ENCODE assay signal across 15 mouse cellular contexts in the genomic region with DNA sequence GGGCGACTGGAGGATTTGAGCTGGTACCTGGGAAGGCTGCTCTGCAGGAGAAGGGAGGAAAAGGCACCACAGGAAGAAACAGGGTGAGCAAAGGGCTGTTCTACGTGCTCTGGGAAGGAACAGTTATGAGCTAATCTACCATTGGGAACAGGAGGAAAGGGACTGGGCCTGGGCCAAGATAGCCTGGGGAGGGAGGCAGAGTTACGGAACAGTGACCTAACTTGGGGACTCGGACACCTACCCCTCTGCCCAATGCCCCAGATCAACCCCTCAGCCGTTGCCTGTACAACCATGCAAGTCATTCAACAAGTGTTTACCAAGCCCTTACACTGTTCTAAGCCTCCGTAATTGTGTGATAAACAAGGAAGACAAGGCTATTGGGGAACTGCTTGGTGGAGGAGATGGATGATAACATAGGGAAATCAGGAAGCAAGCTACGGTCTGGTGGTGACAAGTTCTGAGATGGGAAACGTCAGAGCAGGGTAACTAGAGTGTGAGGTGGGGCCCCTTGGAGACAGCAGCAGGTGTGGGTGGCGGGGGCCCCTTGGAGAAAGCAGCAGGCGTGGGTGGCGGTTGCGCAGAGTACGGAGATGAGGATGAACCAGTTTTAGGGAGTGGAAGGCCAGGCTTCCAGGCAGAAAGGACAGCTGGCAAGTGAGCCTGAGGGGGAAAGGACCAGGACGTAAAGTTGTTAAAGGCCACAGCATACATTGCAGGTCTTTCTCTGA. TPM values are rescaled to one million over a fixed set of nuclear protein-coding genes. Genes with fewer than 3 reads are reported as not detected.
DNase-seq lines count a peak whose midpoint lies in the region; ATAC-seq and TF ChIP-seq lines count a peak whose summit lies in the region.
"Had no signal": no experiment of that assay in that cellular context is flagged by ENCODE, and none has a peak within 500 bp of the region (broad histone marks: within the 10 kb centered on the region; RNA-seq: fewer than 3 reads in every experiment).

No protein-coding gene starts in this region.

- peak overlapping the region; percentile 17; the same call in 1 of the 2 replicates for H3K27ac ChIP-seq in heart, embryonic 10.5 days
- peak overlapping the region; percentile 42; the same call in 1 of the 2 replicates for H3K27ac ChIP-seq in liver, adult 2 months (replicated peaks; ENCODE audit: insufficient read depth, low read depth, low read length)
- peak overlapping the region; percentile 60 for H3K27ac ChIP-seq in heart, embryonic 16.5 days (ENCODE audit: low read length)
- H3K27ac ChIP-seq: limb, embryonic 13.5 days; neural tube, embryonic 13.5 days had no signal

- TF ChIP-seq CTCF in liver, adult 2 months (IDR thresholded peaks at IDR 0.05; ENCODE audit: low read depth, low read length): no peak
- TF ChIP-seq CTCF in G1E (IDR thresholded peaks at IDR 0.05; ENCODE audit: low read depth, low read length): no peak

- no peaks in the 10 kb centered on the region for H3K27me3 ChIP-seq in heart, embryonic 10.5 days (ENCODE audit: insufficient read depth, poor library complexity, severe bottlenecking)
- H3K27me3 ChIP-seq in liver, adult 2 months (ENCODE audit: control insufficient read depth, insufficient read depth, low read length): no peaks in the 10 kb centered on the region
- H3K27me3 ChIP-seq in G1E (ENCODE audit: insufficient read depth, low read length): peaks cover 26% of the 10 kb centered on the region
- H3K27me3 ChIP-seq in heart, embryonic 16.5 days (ENCODE audit: control insufficient read depth, insufficient read depth, low read length): no peaks in the 10 kb centered on the region
- H3K27me3 ChIP-seq: limb, embryonic 13.5 days; neural tube, embryonic 13.5 days had no signal

- intact Hi-C loops in heart, postnatal 25 days (cut with DNase I): loop anchor here (5.0 kb wide), 2 partner anchors 37 to 102 kb away; no protein-coding TSS in a partner anchor

- H3K79me2 ChIP-seq in liver, adult 2 months (ENCODE audit: control insufficient read depth, insufficient read depth, low read length): no peaks in the 10 kb centered on the region

- TF ChIP-seq POLR2A in liver, adult 2 months (IDR thresholded peaks at IDR 0.05; ENCODE audit: extremely low read depth, insufficient read depth, low read length): no peak

- no peak for DNase-seq in heart, embryonic 10.5 days (ENCODE audit: low spot score)
- no peak for DNase-seq in heart, postnatal 25 days (ENCODE audit: low spot score)
- DNase-seq in liver, adult 2 months (ENCODE audit: extremely low read depth, low read depth, low spot score): no peak
- DNase-seq in liver (no peak), G1E (ENCODE audit: low spot score) (peak; percentile 42)
- DNase-seq in cerebellum, postnatal 10 days: no peak
- DNase-seq: adrenal gland, adult 8-10 months; B cell, adult 2 months; cerebellum, postnatal 14 days had no signal

- H3K4me3 ChIP-seq in heart, embryonic 10.5 days: no peak overlapping the region
- no peak overlapping the region for H3K4me3 ChIP-seq in liver, adult 2 months (ENCODE audit: insufficient read depth, low read depth, low read length)
- no peak overlapping the region; the same call in 1 of the 2 replicates for H3K4me3 ChIP-seq in G1E (ENCODE audit: low read depth, low read length)
- no peak overlapping the region for H3K4me3 ChIP-seq in heart, embryonic 16.5 days (ENCODE audit: low read length)
- H3K4me3 ChIP-seq: limb, embryonic 13.5 days; neural tube, embryonic 13.5 days had no signal

- H3K9ac ChIP-seq in liver, adult 2 months (ENCODE audit: low read depth, low read length): no peak overlapping the region
- H3K9ac ChIP-seq in heart, embryonic 16.5 days (ENCODE audit: low read length): no peak overlapping the region
- H3K9ac ChIP-seq: limb, embryonic 13.5 days; neural tube, embryonic 13.5 days had no signal

- no peaks in the 10 kb centered on the region for H3K36me3 ChIP-seq in heart, embryonic 10.5 days
- H3K36me3 ChIP-seq in liver, adult 2 months (ENCODE audit: control insufficient read depth, insufficient read depth, low read length): no peaks in the 10 kb centered on the region
- no peaks in the 10 kb centered on the region for H3K36me3 ChIP-seq in G1E (replicated peaks)
- no peaks in the 10 kb centered on the region for H3K36me3 ChIP-seq in heart, embryonic 16.5 days (ENCODE audit: control insufficient read depth, insufficient read depth)
- H3K36me3 ChIP-seq: limb, embryonic 13.5 days; neural tube, embryonic 13.5 days had no signal

- peaks cover 23% of the 10 kb centered on the region for H3K4me1 ChIP-seq in heart, embryonic 10.5 days
- no peaks in the 10 kb centered on the region; the same call in 1 of the 2 replicates for H3K4me1 ChIP-seq in liver, adult 2 months (ENCODE audit: control insufficient read depth, insufficient read depth, low read length)
- peaks cover 33% of the 10 kb centered on the region for H3K4me1 ChIP-seq in G1E (ENCODE audit: insufficient read depth, low read depth, low read length)
- peaks cover 20% of the 10 kb centered on the region for H3K4me1 ChIP-seq in heart, embryonic 16.5 days (ENCODE audit: control insufficient read depth, insufficient read depth, low read length)
- H3K4me1 ChIP-seq: limb, embryonic 13.5 days; neural tube, embryonic 13.5 days had no signal

- peak; percentile 45 for ATAC-seq in G1E (ENCODE audit: extremely low read depth, insufficient number of reproducible peaks, low FRiP score, poor library complexity, severe bottlenecking)
- ATAC-seq in heart, embryonic 16.5 days (replicated peaks; ENCODE audit: extremely low read depth, insufficient read depth, low FRiP score): no peak; the same call in 1 of the 2 replicates
- ATAC-seq in activated CD4-positive, CD25-positive, alpha-beta regulatory T cell, adult 4 months: no peak
- ATAC-seq: forebrain, embryonic 16.5 days had no signal

- no peaks in the 10 kb centered on the region for H3K9me3 ChIP-seq in heart, embryonic 10.5 days
- no peaks in the 10 kb centered on the region for H3K9me3 ChIP-seq in G1E (replicated peaks)
- H3K9me3 ChIP-seq in heart, embryonic 16.5 days (replicated peaks; ENCODE audit: control insufficient read depth, low read length): no peaks in the 10 kb centered on the region
- H3K9me3 ChIP-seq: limb, embryonic 13.5 days; neural tube, embryonic 13.5 days had no signal

- no peak overlapping the region for H3K4me2 ChIP-seq in heart, embryonic 16.5 days (ENCODE audit: low read depth, low read length)
- H3K4me2 ChIP-seq: limb, embryonic 13.5 days; neural tube, embryonic 13.5 days had no signal

- WGBS in heart, embryonic 10.5 days: 67% methylated on average over 14 of the region's 14 CpGs
- WGBS in liver, adult 2 months: 77% methylated on average over 14 of the region's 14 CpGs
- WGBS in heart, embryonic 16.5 days: 62% methylated on average over 14 of the region's 14 CpGs

RNA-seq across cellular contexts. Expression of a gene that starts 18.7 kb away (rescaled TPM):
- 0.25 and 0.44 TPM in 2 replicates for polyA plus RNA-seq in heart, embryonic 10.5 days (2016; fragmentation: Nextera tagmentation; extraction: Ambion mirVana)
- total RNA-seq in heart, postnatal 25 days (2021): under 1 TPM; 0.08 to 0.16 TPM
- total RNA-seq in liver, adult 2 months (2014; rRNA removed): 0.18 and 0.27 TPM in 2 replicates
- 0.17 and 0.19 TPM in 2 replicates for polyA plus RNA-seq in liver, adult 2 months (2012; rRNA removed)
- 0.19 and 0.23 TPM in 2 replicates for total RNA-seq in G1E (2014; fragmentation: Nextera tagmentation)
- total RNA-seq in G1E (2017): 0.05 and 0.06 TPM in 2 replicates
- 0.03 and 0.04 TPM in 2 replicates for polyA plus RNA-seq in G1E (2012)
- 1.4 and 2.2 TPM in 2 replicates for polyA plus RNA-seq in heart, embryonic 16.5 days (2015; fragmentation: Nextera tagmentation; extraction: Ambion mirVana)
- 100 to 1,000 TPM in 1 of 2 experiments, 10 to 100 TPM in 1; 94.7 to 118 TPM for polyA plus RNA-seq in activated CD4-positive, CD25-positive, alpha-beta regulatory T cell, adult 4 months (2017; shearing (Covaris generic))

RNA-seq across cellular contexts. Expression of a gene that starts 29.0 kb away (rescaled TPM):
- 16.2 and 17.3 TPM in 2 replicates for polyA plus RNA-seq in heart, embryonic 10.5 days (2016; fragmentation: Nextera tagmentation; extraction: Ambion mirVana)
- under 1 TPM; 0.17 to 0.34 TPM for total RNA-seq in heart, postnatal 25 days (2021)
- 0.55 and 0.60 TPM in 2 replicates for total RNA-seq in liver, adult 2 months (2014; rRNA removed)
- 0.12 and 0.26 TPM in 2 replicates for polyA plus RNA-seq in liver, adult 2 months (2012; rRNA removed)
- 16.7 and 18.4 TPM in 2 replicates for total RNA-seq in G1E (2014; fragmentation: Nextera tagmentation)
- 16.9 and 17.5 TPM in 2 replicates for total RNA-seq in G1E (2017)
- 19.5 and 23.1 TPM in 2 replicates for polyA plus RNA-seq in G1E (2012)
- polyA plus RNA-seq in heart, embryonic 16.5 days (2015; fragmentation: Nextera tagmentation; extraction: Ambion mirVana): 12.0 and 13.6 TPM in 2 replicates
- 1 to 10 TPM; 8.6 to 8.7 TPM for polyA plus RNA-seq in activated CD4-positive, CD25-positive, alpha-beta regulatory T cell, adult 4 months (2017; shearing (Covaris generic))

RNA-seq across cellular contexts. Expression of a gene that starts 51.2 kb away (rescaled TPM):
- 0.41 and 0.97 TPM in 2 replicates for polyA plus RNA-seq in heart, embryonic 10.5 days (2016; fragmentation: Nextera tagmentation; extraction: Ambion mirVana)
- total RNA-seq in heart, postnatal 25 days (2021): 10 to 100 TPM; 13.0 to 13.3 TPM
- total RNA-seq in liver, adult 2 months (2014; rRNA removed): 0.09 TPM in 1 of 2 replicates, not detected in the other
- polyA plus RNA-seq in liver, adult 2 months (2012; rRNA removed): 0.06 TPM in 1 of 2 replicates, not detected in the other
- total RNA-seq in G1E (2014; fragmentation: Nextera tagmentation) (not detected in 2 replicates), G1E (2017) (0.05 TPM in 1 of 2 replicates, not detected in the other)
- not detected in 2 replicates for polyA plus RNA-seq in G1E (2012)
- 2.2 and 2.9 TPM in 2 replicates for polyA plus RNA-seq in heart, embryonic 16.5 days (2015; fragmentation: Nextera tagmentation; extraction: Ambion mirVana)
- under 1 TPM in 1 of 2 experiments, not detected in 1; 0.19 TPM for polyA plus RNA-seq in activated CD4-positive, CD25-positive, alpha-beta regulatory T cell, adult 4 months (2017; shearing (Covaris generic))
- total RNA-seq: hematopoietic stem cell, adult 5-6 weeks had no signal

Comparison
In these comparisons a context has a peak if more than half of its experiments do, and no peak if none do; other contexts are left out.
1. RNA of a gene that starts 18.7 kb away (polyA plus RNA-seq): 94.7 to 118 TPM in activated CD4-positive, CD25-positive, alpha-beta regulatory T cell, adult 4 months; 1.4 to 2.2 TPM in heart, embryonic 16.5 days, 0.25 to 0.44 TPM in heart, embryonic 10.5 days, 0.17 to 0.19 TPM in liver, adult 2 months and 0.03 to 0.04 TPM in G1E; every median in the first group is over 10 times any median in the second.
2. Peak in every context shown above with its lines, with median percentiles within 50 percentile points of each other: H3K27ac ChIP-seq.